Mouse (Mus musculus) small intestine, adult 2 months (tissue): ENCODE measurements at regions not wholly inside any gene's neighbourhood (a gene's known extent, or its start where the extent isn't known, plus 50 kb on each side); places are given as distances from the start of the nearest gene placed in this dataset.

ENCODE experiments used
- H3K27ac ChIP-seq: fragments of 200-500 bp; 2 replicates; pipeline ENCODE4 v1.5.1; 2012; ENCODE audit warnings: low read depth, low read length, control low read depth, inconsistent platforms; ENCODE audit not compliant: insufficient read depth
- H3K27me3 ChIP-seq: fragments of 200-500 bp; 2 replicates; pipeline ENCODE4 v1.6.1; 2012; ENCODE audit warnings: mild to moderate bottlenecking, moderate library complexity, low read length, inconsistent platforms; ENCODE audit not compliant: control insufficient read depth, insufficient read depth
- H3K36me3 ChIP-seq: fragments of 200-500 bp; 2 replicates; pipeline ENCODE4 v1.6.1; 2012; ENCODE audit warnings: mild to moderate bottlenecking, low read length, control low read depth, inconsistent platforms; ENCODE audit not compliant: control insufficient read depth, insufficient read depth
- H3K4me1 ChIP-seq: fragments of 200-500 bp; 2 replicates; pipeline ENCODE4 v1.6.1; 2012; ENCODE audit warnings: low read length, inconsistent platforms, mixed read lengths; ENCODE audit not compliant: control insufficient read depth, insufficient read depth, insufficient read length
- H3K4me3 ChIP-seq: fragments of 200-500 bp; 2 replicates; pipeline ENCODE4 v1.5.1; 2012; ENCODE audit warnings: low read depth, mild to moderate bottlenecking, control low read depth, inconsistent platforms, low read length, moderate library complexity
- CTCF ChIP-seq: fragments of 200-500 bp; IDR thresholded peaks from 2 replicates; pipeline ENCODE4 v1.5.1; 2012; ENCODE audit warnings: low read depth, mild to moderate bottlenecking, control low read depth, inconsistent platforms, low read length, moderate library complexity, mixed read lengths; ENCODE audit not compliant: insufficient replicate concordance, insufficient read length; ENCODE audit errors: extremely low read depth
- POLR2A ChIP-seq: fragments of 200-500 bp; IDR thresholded peaks from 2 replicates; pipeline ENCODE4 v1.6.1; 2012; ENCODE audit warnings: low read depth, mild to moderate bottlenecking, control low read depth, inconsistent platforms, low read length, moderate library complexity
- WGBS: fragments of 180-500 bp; shearing (Covaris S2); methylation state at CpG from one replicate; pipeline ENCODE4 v1.1.7; 2018; 5-methylcytosine and 5-hydroxymethylcytosine counted together

GRCm38 (mm10) chr2:46371755-46372154 is 1254.6 kb upstream of the Zeb2 start:
- Histone ChIP-seq H3K27me3 (no peaks in the 10 kb centered on the region), H3K27ac (no peak overlapping the region), H3K4me1 (no peaks in the 10 kb centered on the region), H3K4me3 (no peak overlapping the region), H3K36me3 (no peaks in the 10 kb centered on the region)
- 18% methylated on average over 1 of the region's 1 CpGs for WGBS
- TF ChIP-seq CTCF, result no peak

- Histone ChIP-seq H3K4me3 (no peak overlapping the region), H3K36me3 (no peaks in the 10 kb centered on the region), H3K27me3 (no peaks in the 10 kb centered on the region), H3K4me1 (no peaks in the 10 kb centered on the region), H3K27ac (no peak overlapping the region)
- WGBS, result 51% methylated on average over 5 of the region's 5 CpGs
- TF ChIP-seq CTCF, result no peak
- no peak for TF ChIP-seq POLR2A
These were observed 1253.8 kb upstream of the Zeb2 start for GRCm38 (mm10) chr2:46370949-46371348.

- TF ChIP-seq CTCF, result no peak
These were observed 1251.7 kb upstream of the Zeb2 start for GRCm38 (mm10) chr2:46368882-46369281.

GRCm38 (mm10) chr2:46366135-46366485 is 1248.9 kb upstream of the Zeb2 start:
- WGBS, result 71% methylated on average over 3 of the region's 3 CpGs
- TF ChIP-seq POLR2A, result no peak
- TF ChIP-seq CTCF, result no peak

More at GRCm38 (mm10) chr2:46368882-46369281, 1251.7 kb upstream of the Zeb2 start:
- WGBS, result 96% methylated on average over 4 of the region's 4 CpGs
- no peak overlapping the region for H3K27ac ChIP-seq
- H3K4me1 ChIP-seq, result no peaks in the 10 kb centered on the region
- H3K4me3 ChIP-seq, result no peak overlapping the region
- no peaks in the 10 kb centered on the region for H3K36me3 ChIP-seq
- H3K27me3 ChIP-seq, result no peaks in the 10 kb centered on the region

GRCm38 (mm10) chr2:46365428-46366134 is 1248.4 kb upstream of the Zeb2 start:
- Histone ChIP-seq H3K27me3 (no peaks in the 10 kb centered on the region), H3K4me1 (no peaks in the 10 kb centered on the region), H3K27ac (no peak overlapping the region), H3K36me3 (no peaks in the 10 kb centered on the region), H3K4me3 (no peak overlapping the region)
- no peak for TF ChIP-seq POLR2A
- TF ChIP-seq CTCF, result no peak
- WGBS, result 72% methylated on average over 4 of the region's 4 CpGs

More at GRCm38 (mm10) chr2:46366135-46366485, 1248.9 kb upstream of the Zeb2 start:
- Histone ChIP-seq H3K4me1 (no peaks in the 10 kb centered on the region), H3K4me3 (no peak overlapping the region), H3K36me3 (no peaks in the 10 kb centered on the region), H3K27me3 (no peaks in the 10 kb centered on the region), H3K27ac (no peak overlapping the region)

GRCm38 (mm10) chr2:46360049-46360712 is 1243.0 kb upstream of the Zeb2 start:
- 52% methylated on average over 4 of the region's 4 CpGs for WGBS
- TF ChIP-seq CTCF (no peak), POLR2A (no peak)

GRCm38 (mm10) chr2:46358225-46358624 is 1241.0 kb upstream of the Zeb2 start:
- TF ChIP-seq CTCF, result no peak
- no peak for TF ChIP-seq POLR2A
- Histone ChIP-seq H3K4me3 (no peak overlapping the region), H3K4me1 (no peaks in the 10 kb centered on the region), H3K27ac (no peak overlapping the region), H3K36me3 (no peaks in the 10 kb centered on the region), H3K27me3 (no peaks in the 10 kb centered on the region)
- 83% methylated on average over 3 of the region's 3 CpGs for whole genome bisulfite sequencing

More at GRCm38 (mm10) chr2:46360049-46360712, 1243.0 kb upstream of the Zeb2 start:
- H3K27ac ChIP-seq, result no peak overlapping the region
- no peaks in the 10 kb centered on the region for H3K36me3 ChIP-seq
- H3K4me1 ChIP-seq, result no peaks in the 10 kb centered on the region
- H3K27me3 ChIP-seq, result no peaks in the 10 kb centered on the region
- no peak overlapping the region for H3K4me3 ChIP-seq
